Mouse (Mus musculus): ENCODE data around the gene Romo1. TPM values are rescaled to one million over a fixed set of nuclear protein-coding genes. Genes with fewer than 3 reads are reported as not detected.
"Not testable (repeated sequence)": the region's sequence is repeated elsewhere in the genome, so short reads cannot be mapped to it uniquely, and the experiment has no call there.

The Romo1 gene
- total and polyA plus RNA-seq, 3 experiments = 38.4 to 300 (median 99.3) TPM

DNA sequence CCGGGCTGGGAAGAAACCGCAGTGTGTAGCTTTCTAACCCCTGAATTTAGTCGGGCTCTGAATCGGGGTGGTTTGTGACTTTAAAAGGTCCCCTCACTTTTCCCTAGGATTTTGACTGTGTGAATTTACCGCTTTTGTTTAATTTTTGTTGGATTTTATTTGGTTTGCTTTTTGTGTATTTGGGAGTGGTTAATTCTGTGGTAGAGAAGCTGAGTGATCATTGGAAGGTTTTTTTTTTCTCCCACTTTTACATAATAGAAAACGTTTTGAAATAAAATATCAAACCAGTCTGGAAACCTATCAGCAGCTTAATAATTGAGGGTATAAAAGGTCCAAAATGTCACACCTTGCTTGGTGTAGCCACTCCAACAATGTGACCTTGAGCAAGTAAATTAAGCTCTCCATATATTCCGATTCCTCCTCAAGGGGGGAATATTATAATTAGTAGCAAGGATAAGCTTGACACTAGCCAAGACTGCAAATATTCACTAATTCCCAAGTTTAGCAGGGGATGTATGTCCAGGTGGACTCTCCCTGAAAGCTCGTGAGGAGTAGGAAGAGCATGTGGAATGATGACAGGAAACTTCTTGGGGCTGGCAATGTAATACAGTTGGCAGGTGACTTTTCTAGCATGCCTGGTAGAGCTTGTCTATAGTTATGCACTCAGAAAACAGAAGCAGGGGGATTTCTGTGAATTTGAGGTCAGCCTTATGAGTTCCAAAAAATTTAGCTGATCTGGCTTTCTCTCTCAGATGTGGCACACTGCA lies 37.2 kb downstream of the Romo1 start:
- TF ChIP-seq TAL1 (conservative IDR thresholded peaks at IDR 0.05; ENCODE audit: low read depth, low read length) (no peak), GATA2 (IDR thresholded peaks at IDR 0.05; ENCODE audit: borderline replicate concordance, low read depth, low read length) (no peak), POLR2AphosphoS5 (IDR thresholded peaks at IDR 0.05; ENCODE audit: insufficient replicate concordance, low read depth, low read length) (no peak), GATA1 (IDR thresholded peaks at IDR 0.05; ENCODE audit: borderline replicate concordance, low read length) (no peak), CTCF (IDR thresholded peaks at IDR 0.05; ENCODE audit: low read depth, low read length) (no peak)

GRCm38 (mm10) chr2:156181592-156181991 lies 37.8 kb downstream of the Romo1 start:
- TF ChIP-seq CTCF (IDR thresholded peaks at IDR 0.05; ENCODE audit: low read depth, low read length) (no peak), POLR2AphosphoS5 (IDR thresholded peaks at IDR 0.05; ENCODE audit: insufficient replicate concordance, low read depth, low read length) (no peak), TAL1 (conservative IDR thresholded peaks at IDR 0.05; ENCODE audit: low read depth, low read length) (no peak), GATA2 (IDR thresholded peaks at IDR 0.05; ENCODE audit: borderline replicate concordance, low read depth, low read length) (no peak), GATA1 (IDR thresholded peaks at IDR 0.05; ENCODE audit: borderline replicate concordance, low read length) (no peak)
- no peaks in the 10 kb centered on the region for H3K9me3 ChIP-seq (replicated peaks)
- peaks cover 20% of the 10 kb centered on the region for H3K36me3 ChIP-seq (replicated peaks)
- H3K4me1 ChIP-seq (ENCODE audit: insufficient read depth, low read depth, low read length) = peaks cover 27% of the 10 kb centered on the region
- H3K27me3 ChIP-seq (ENCODE audit: insufficient read depth, low read length) = no peaks in the 10 kb centered on the region
- peak overlapping the region; percentile 97; the same call in 1 of the 2 replicates for H3K4me3 ChIP-seq (ENCODE audit: low read depth, low read length)
- ATAC-seq (ENCODE audit: extremely low read depth, insufficient number of reproducible peaks, low FRiP score, poor library complexity, severe bottlenecking) = no peak
- DNase-seq (ENCODE audit: low spot score) = no peak

More for the DNA sequence above, 37.2 kb downstream of the Romo1 start:
- Histone ChIP-seq H3K27me3 (ENCODE audit: insufficient read depth, low read length) (no peaks in the 10 kb centered on the region), H3K4me1 (ENCODE audit: insufficient read depth, low read depth, low read length) (peaks cover 27% of the 10 kb centered on the region), H3K9me3 (replicated peaks) (no peaks in the 10 kb centered on the region), H3K4me3 (ENCODE audit: low read depth, low read length) (peak overlapping the region; percentile 97), H3K36me3 (replicated peaks) (peaks cover 25% of the 10 kb centered on the region)
- no peak for DNase-seq (ENCODE audit: low spot score)
- ATAC-seq (ENCODE audit: extremely low read depth, insufficient number of reproducible peaks, low FRiP score, poor library complexity, severe bottlenecking) = no peak

DNA sequence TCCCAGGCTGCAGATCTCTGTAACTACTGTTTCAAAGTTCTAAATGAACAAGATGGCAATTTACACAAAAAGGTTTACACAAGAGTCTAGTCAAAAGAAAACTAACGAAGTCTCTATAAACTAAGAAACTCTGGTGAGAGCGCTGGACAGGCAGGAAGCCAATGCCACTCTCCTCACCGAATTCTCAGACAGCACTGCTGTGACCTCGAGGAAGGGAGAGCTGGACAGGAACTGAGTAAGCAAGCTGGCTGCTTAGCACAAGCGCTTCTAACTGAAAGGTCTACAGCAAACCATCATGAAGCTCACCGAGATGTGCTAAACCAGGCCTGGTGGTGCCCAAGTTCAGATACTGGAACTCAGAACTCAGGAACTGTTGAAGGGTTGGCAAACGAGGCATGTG lies 45.4 kb downstream of the Romo1 start:
- not testable (repeated sequence) for ATAC-seq (ENCODE audit: extremely low read depth, insufficient number of reproducible peaks, low FRiP score, poor library complexity, severe bottlenecking); H3K27me3 ChIP-seq (ENCODE audit: insufficient read depth, low read length); DNase-seq (ENCODE audit: low spot score); H3K4me1 ChIP-seq (ENCODE audit: insufficient read depth, low read depth, low read length); H3K36me3 ChIP-seq (replicated peaks); H3K9me3 ChIP-seq (replicated peaks); H3K4me3 ChIP-seq (ENCODE audit: low read depth, low read length)

GRCm38 (mm10) chr2:156190004-156190896 lies 46.4 kb downstream of the Romo1 start:
- Histone ChIP-seq H3K4me1 (ENCODE audit: insufficient read depth, low read depth, low read length) (peaks cover 2% of the 10 kb centered on the region; the same call in 1 of the 2 replicates), H3K9me3 (replicated peaks) (no peaks in the 10 kb centered on the region), H3K36me3 (replicated peaks) (no peaks in the 10 kb centered on the region), H3K4me3 (ENCODE audit: low read depth, low read length) (no peak overlapping the region), H3K27me3 (ENCODE audit: insufficient read depth, low read length) (no peaks in the 10 kb centered on the region)
- ATAC-seq (ENCODE audit: extremely low read depth, insufficient number of reproducible peaks, low FRiP score, poor library complexity, severe bottlenecking) (no peak), DNase-seq (ENCODE audit: low spot score) (no peak)
- no peak for TF ChIP-seq CTCF (IDR thresholded peaks at IDR 0.05; ENCODE audit: low read depth, low read length)
- no peak for TF ChIP-seq POLR2AphosphoS5 (IDR thresholded peaks at IDR 0.05; ENCODE audit: insufficient replicate concordance, low read depth, low read length)
- TF ChIP-seq GATA2 (IDR thresholded peaks at IDR 0.05; ENCODE audit: borderline replicate concordance, low read depth, low read length) = no peak

DNA sequence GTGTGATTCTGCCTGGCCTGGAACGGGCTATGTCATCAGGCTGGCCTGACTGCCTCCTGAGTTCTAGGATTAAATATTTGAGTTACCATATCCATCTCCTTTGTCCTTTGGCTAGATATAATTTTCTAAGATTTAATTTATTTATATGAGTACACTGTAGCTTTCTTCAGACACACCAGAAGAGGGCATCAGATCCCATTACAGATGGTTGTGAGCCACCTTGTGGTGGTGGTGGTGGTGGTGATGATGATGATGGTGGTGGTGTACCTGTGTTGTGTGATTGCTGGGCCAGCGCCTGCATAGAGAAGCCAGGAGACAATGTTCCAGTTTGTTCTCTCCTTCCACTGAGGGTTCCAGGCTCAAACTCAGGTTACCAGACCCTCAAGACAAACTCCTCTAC lies 47.7 kb downstream of the Romo1 start:
- H3K4me3 ChIP-seq (ENCODE audit: low read depth, low read length) = no peak overlapping the region
- peaks cover 10% of the 10 kb centered on the region for H3K4me1 ChIP-seq (ENCODE audit: insufficient read depth, low read depth, low read length)
- no peak for TF ChIP-seq GATA2 (IDR thresholded peaks at IDR 0.05; ENCODE audit: borderline replicate concordance, low read depth, low read length)
- TF ChIP-seq CTCF (IDR thresholded peaks at IDR 0.05; ENCODE audit: low read depth, low read length) = no peak
- no peak for TF ChIP-seq POLR2AphosphoS5 (IDR thresholded peaks at IDR 0.05; ENCODE audit: insufficient replicate concordance, low read depth, low read length)
- TF ChIP-seq TAL1 (conservative IDR thresholded peaks at IDR 0.05; ENCODE audit: low read depth, low read length) = no peak
- TF ChIP-seq GATA1 (IDR thresholded peaks at IDR 0.05; ENCODE audit: borderline replicate concordance, low read length) = no peak
- H3K36me3 ChIP-seq (replicated peaks) = no peaks in the 10 kb centered on the region
- H3K27me3 ChIP-seq (ENCODE audit: insufficient read depth, low read length) = no peaks in the 10 kb centered on the region
- H3K9me3 ChIP-seq (replicated peaks) = no peaks in the 10 kb centered on the region
- ATAC-seq (ENCODE audit: extremely low read depth, insufficient number of reproducible peaks, low FRiP score, poor library complexity, severe bottlenecking) (no peak), DNase-seq (ENCODE audit: low spot score) (no peak)

DNA sequence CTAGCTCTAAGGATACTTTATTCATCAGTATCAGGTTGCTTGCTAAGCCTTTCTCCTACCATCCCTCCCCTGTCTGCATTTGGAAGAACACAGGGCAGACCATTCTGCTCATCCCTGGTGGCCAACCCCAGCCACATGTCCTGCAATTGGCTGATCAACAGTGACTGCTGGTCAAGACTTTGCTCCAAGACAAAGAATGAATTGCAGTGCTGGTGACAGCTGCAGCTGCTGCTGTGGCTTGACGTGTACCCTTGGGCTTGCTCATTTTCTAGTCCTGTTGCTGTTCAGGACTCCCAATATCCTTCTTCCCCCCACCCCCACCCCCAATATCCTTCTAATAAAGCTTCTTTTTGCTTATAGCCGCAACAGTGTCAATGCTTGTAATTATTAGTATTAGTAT lies 48.2 kb downstream of the Romo1 start:
- H3K9me3 ChIP-seq (replicated peaks) = no peaks in the 10 kb centered on the region
- H3K4me3 ChIP-seq (ENCODE audit: low read depth, low read length) = no peak overlapping the region
- TF ChIP-seq GATA1 (IDR thresholded peaks at IDR 0.05; ENCODE audit: borderline replicate concordance, low read length) (no peak), CTCF (IDR thresholded peaks at IDR 0.05; ENCODE audit: low read depth, low read length) (no peak), TAL1 (conservative IDR thresholded peaks at IDR 0.05; ENCODE audit: low read depth, low read length) (no peak), POLR2AphosphoS5 (IDR thresholded peaks at IDR 0.05; ENCODE audit: insufficient replicate concordance, low read depth, low read length) (no peak), GATA2 (IDR thresholded peaks at IDR 0.05; ENCODE audit: borderline replicate concordance, low read depth, low read length) (no peak)
- peaks cover 12% of the 10 kb centered on the region for H3K4me1 ChIP-seq (ENCODE audit: insufficient read depth, low read depth, low read length)
- H3K36me3 ChIP-seq (replicated peaks) = no peaks in the 10 kb centered on the region
- no peaks in the 10 kb centered on the region for H3K27me3 ChIP-seq (ENCODE audit: insufficient read depth, low read length)
- ATAC-seq (ENCODE audit: extremely low read depth, insufficient number of reproducible peaks, low FRiP score, poor library complexity, severe bottlenecking) (no peak), DNase-seq (ENCODE audit: low spot score) (no peak)
